Mouse (Mus musculus): Measurements from ENCODE around the gene Zfp704.

DNA sequence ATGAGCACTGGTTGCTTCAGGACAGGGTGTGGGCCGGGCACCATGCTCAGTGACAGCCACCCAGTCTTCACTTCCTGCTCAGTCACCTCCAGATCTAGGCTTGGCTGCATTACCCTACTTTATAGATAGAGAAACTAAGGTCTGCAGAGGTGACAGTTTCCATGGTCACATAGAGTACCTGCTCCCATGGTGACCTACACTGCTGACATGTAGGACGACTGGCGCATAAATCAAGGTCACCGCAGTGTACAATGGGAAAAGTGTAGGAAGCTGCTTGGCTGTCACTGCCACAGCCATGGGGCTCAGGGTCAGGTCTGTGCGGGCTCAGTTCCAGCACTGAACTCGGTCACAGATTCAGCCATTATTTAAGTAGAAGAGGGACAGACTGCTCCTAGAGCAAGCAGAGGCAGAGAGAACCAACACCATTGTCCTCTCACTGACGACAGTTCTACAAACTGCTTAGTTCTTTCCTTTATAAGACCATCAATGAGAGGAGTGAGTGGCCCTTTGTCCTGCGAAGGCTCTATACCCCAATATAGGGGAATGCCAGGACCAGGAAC lies 109.8 kb downstream of the Zfp704 start:
- TF ChIP-seq GATA1 (IDR thresholded peaks at IDR 0.05; ENCODE audit: low read length) (no peak), TAL1 (IDR thresholded peaks at IDR 0.05; ENCODE audit: low read length) (no peak)
